Mouse (Mus musculus): ENCODE results near the gene Mapkap1. TPM values are rescaled to one million over a fixed set of nuclear protein-coding genes. Genes with fewer than 3 reads are reported as not detected.

Mapkap1 gene
- 10 to 100 TPM; 66.4 to 75.9 TPM for total RNA-seq (2021)

DNA sequence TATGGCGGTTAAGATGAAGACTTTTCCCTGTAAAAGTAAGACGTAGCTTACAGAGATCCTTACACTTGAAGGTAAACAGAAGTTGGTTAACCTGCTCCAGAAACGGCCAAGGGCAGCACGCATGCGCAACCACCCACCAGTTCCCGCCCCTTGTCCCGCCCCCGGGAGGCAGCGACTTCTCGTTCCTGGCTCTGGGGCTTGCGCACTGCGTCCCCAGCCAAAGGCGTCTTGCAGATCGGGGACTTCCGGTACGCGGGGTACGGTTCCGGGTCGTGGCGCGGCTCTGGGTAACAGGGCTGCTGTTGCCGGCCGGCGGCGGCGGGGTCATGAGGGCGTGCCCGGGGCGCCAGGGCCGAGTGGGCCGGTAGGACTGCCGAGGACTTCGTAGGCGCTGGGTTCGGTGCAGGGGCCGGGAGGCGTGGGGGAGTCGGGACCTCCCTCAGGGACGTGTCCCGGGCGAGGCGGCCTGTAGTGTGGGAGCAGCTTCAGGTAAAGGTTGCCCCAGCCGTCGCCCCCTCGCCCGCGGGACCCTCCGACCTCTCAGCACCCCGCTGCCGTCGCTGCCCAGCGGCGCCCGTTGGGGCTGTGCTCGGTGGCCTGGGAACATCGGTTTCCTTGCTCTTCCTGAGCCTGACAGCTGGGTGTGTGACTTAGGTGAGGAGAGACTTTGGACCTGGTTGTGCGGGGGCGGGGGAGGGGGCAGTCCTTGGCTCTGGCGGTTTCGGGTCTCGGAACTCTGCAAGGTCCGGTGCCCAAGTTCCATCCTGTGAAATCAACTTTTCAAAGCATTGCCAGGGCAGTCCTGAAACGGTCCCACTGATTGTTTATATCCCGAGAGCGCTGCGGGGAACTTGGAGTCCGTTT, at the start of gene Mapkap1:
TSS of gene Mapkap1 (plus strand) at position 171 of the 864 bp plus-strand sequence.
- intact Hi-C loops (cut with DNase I), result no loop called here
- peak; percentile 95 to 98 for DNase-seq (ENCODE audit: extremely low spot score in 1 of 2, low spot score in 2 of 2)

DNA sequence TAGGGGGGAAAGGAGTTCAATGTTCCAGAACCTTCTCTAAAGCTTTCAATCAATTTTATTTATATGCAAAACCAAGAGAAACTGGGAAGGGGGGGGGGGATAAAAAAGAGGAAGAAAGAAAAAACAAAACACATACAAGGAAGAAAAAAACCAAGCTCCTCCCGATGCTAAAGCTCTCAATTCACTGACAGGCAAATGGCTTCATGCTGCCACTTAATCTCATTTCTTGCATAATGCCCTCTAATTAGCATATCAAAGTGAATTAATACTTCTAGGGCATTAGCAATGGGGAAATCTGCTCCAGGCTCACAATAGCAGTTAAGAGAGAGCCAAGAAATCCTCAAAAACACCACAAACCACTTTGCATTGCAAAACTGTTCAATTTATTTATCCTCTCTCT, 42.9 kb upstream of the Mapkap1 start:
- intact Hi-C loops (cut with DNase I), result loop anchor here (10.0 kb wide), 1 partner anchor 109 kb away; no protein-coding TSS in a partner anchor
- DNase-seq (ENCODE audit: extremely low spot score in 1 of 2, low spot score in 2 of 2), result no peak

DNA sequence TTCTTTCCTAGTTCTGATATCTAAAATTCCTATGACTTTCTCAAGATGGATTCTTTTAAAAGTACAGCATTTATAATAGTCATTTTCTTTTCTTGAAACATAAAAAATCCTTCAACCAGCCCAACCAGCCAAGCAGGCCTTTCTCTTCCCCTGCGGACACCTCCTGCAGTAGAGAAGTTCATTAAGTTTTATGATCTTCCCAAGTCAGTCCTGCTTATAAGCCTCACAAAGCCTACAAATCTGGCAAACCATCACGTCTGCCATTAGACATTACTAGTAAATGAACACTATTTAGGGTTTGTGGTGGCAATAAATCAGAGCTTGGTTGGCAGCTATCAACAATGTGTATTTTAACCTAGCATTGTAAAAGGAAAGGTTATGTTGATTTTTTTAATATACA, 39.5 kb upstream of the Mapkap1 start:
- intact Hi-C loops (cut with DNase I), result loop anchor here (10.0 kb wide), 1 partner anchor 112 kb away; no protein-coding TSS in a partner anchor
- DNase-seq (ENCODE audit: extremely low spot score in 1 of 2, low spot score in 2 of 2), result no peak

DNA sequence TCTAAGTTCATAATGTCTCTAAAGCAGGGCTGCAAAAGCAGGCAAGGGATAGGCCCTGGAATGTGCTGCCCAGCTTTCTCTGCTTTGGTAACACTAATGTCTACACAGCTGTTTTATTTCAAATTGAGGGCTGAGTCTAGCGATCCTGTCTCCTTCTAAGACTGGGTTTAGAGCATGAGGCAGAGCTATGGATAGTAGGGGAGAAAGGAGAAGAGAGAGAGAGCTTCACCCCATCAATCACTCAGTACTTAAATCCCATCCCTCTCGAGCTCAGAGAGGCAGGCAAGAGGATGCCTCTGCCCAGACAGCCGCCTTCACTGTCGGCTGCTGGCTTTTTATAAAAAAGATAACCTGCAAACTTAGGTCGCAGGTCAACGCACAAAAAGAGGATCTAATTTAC, 38.2 kb upstream of the Mapkap1 start:
- DNase-seq (ENCODE audit: extremely low spot score in 1 of 2, low spot score in 2 of 2), result no peak
- intact Hi-C loops (cut with DNase I), result loop anchor here (10.0 kb wide), 1 partner anchor 114 kb away; no protein-coding TSS in a partner anchor

DNA sequence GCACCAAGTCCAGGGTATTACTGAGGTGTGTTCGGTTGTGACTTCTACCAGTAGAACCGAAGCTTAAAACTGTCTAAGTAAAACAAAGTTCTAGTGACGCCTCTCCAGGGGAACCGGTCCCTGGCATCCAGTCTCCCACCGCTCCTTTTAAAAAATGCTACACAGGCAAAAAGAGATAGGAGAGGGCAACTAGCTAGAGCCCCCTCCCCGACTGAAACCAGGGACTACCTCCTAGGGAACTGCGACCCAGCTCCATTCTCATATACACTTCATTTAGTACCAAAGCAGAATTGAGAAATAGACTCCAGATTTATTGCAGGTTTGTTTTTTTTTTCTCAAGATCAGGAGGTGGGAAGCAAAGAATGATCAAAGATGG, 36.2 kb upstream of the Mapkap1 start:
- intact Hi-C loops (cut with DNase I), result loop anchor here (10.0 kb wide), 2 partner anchors 264 to 396 kb away; no protein-coding TSS in a partner anchor
- DNase-seq (ENCODE audit: extremely low spot score in 1 of 2, low spot score in 2 of 2), result no peak

DNA sequence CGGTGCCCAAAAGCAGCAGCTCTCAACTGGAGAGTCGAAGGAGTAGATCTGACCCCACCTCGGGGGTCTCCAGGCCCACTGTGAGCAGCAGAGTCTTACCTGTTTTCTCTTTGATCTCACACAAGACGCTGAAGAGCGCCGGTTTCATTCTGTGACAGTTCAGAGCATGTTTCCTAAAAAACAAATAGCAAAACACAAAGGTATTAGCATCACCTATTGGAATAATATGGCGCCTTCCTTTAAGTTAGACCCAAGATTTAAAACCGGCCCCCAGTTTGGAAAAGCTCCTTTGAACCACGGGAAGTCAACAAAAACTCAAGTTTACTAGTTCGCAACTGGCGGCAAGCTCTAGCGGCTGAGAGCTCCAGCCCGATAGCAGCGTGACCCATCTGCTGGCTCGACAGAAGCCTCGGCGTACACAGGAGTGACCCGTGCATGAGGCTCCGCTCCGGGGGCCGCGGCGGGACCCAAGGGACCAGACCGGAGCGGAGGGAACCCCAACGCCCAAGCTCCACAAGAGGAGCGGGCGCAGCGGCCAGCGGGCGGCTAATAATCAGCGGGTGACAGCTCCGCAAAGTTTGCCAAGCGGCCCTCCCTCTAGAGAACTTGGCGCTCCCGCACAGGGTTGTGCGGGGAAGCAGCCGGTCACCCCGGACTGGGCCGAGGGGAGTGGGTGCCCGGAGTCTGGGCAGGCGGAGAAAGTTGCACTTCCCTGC, 35.7 kb upstream of the Mapkap1 start:
- intact Hi-C loops (cut with DNase I), result loop anchor here (10.0 kb wide), 2 partner anchors 264 to 396 kb away; no protein-coding TSS in a partner anchor
- DNase-seq (ENCODE audit: extremely low spot score in 1 of 2, low spot score in 2 of 2), result peak in 1 of 2 experiments; percentile 56

DNA sequence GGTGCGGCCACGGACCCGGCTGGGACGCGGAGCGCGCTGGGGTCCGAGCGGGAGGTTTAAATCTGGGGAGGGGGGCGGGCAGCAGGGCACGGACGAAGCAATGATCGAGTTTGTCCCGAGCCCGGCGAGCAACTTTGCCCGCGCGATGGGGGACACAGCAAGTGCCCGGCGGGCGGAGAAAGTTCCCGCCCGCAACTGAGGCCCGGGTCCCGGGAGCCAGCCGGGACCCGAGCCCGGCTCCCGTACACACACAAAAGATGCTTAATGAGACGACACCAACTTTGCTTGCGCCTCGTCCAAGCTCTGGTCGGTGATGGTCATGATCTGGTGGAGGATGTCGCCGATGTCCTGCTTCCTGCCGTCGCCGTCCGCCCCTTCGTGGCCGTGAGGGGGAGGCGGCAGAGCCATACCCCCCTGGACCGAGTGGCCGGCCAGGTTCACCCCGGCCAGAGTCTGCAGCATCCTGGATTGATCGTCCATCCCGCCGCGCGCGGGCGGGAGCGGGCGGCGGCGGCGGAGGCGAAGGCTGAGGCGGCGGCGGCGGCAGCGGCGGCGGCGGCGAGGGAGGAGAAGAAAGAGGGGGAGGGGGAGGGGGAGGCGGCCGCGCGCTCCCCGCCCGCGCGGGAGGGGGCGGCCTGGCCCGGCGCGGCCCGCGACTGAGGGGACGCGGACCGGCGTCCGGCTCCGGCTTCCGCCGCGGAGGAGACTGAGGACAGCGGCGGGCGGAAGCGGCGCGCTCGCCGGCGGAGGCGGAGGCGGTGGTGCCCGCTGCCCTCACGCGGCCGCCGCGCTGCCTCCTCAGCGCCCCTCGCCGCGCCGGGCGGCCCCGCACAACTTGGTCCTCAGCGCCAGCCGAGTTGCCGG, 34.9 kb upstream of the Mapkap1 start:
- intact Hi-C loops (cut with DNase I), result loop anchor here (10.0 kb wide), 2 partner anchors 263 to 397 kb away; no protein-coding TSS in a partner anchor
- DNase-seq (ENCODE audit: extremely low spot score in 1 of 2, low spot score in 2 of 2), result peak in 1 of 2 experiments; percentile 70

DNA sequence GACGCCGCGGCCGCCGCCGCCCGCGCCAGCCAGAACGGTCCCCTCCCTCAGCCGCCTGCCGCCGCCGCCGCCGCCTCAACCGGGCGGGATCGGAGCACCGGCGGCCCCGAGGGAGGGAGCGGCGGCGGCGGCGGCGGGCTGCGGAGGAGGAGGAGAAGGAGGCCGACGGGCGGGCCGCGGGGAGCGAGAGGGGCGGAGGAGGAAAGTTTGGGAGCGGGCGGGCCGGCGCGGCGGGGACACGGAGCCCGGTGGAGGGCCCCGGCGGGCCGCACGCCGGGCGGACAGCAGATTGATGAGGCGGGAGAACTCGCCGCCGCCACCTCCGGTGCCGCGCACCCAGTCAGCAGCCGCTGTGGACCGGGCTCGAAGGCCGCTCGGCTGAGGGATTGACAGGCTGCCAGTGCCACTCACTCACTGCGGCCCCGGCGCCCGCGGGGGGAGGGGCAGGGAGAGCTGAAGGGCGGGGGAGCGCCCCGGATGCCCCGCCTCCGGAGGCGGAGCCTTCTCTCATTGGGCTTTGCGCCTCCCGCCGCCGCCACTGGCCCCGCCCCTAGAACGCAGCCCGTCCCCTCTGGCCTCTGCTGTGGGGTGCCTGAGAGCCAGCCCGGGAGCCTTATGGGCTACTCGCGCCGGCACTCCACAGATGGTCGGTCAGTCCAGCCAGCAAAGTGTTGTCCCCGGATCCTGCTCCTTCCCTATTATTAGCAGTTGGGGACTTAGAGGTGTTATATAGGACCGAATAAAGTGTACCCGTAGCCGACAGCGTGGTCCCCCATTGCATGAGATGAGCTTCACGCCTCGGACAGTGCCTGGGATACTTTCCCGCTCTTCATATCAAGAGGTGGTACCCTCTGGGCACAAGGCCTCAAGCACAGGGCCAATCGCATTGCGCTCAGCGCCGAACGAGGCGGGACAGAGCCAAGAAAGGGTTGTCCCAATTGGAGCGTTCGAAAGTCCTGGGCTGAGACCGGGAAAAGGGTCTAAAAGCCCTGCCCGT, 34.0 kb upstream of the Mapkap1 start, which contains the start of gene Pbx3:
TSS of gene Pbx3 (minus strand) at position 838 of the 997 bp plus-strand sequence.
- DNase-seq (ENCODE audit: extremely low spot score in 1 of 2, low spot score in 2 of 2), result peak; percentile 86 to 95
- intact Hi-C loops (cut with DNase I), result loop anchor here (10.0 kb wide), 2 partner anchors 262 to 398 kb away; no protein-coding TSS in a partner anchor

DNA sequence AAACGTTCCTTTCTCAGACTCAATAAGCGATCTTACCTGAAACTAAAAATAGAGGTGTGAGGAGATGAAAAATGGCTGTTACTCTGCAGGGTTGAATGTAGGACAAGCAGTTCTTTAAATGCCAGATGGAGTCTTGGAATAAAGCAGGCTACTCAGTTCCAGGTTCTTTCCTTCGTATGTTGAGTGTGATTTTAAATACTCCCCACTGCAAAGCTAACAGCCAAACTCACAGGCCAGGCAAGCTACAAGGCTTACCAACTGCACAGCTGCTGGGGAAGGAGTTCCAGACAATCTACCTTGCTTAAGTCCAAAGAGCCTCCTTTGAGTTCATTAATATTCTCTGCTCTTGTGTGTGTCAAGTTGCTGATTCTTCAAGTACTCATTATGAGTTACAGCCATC, 32.7 kb upstream of the Mapkap1 start:
- intact Hi-C loops (cut with DNase I), result loop anchor here (10.0 kb wide), 2 partner anchors 261 to 399 kb away; no protein-coding TSS in a partner anchor
- DNase-seq (ENCODE audit: extremely low spot score in 1 of 2, low spot score in 2 of 2), result no peak

DNA sequence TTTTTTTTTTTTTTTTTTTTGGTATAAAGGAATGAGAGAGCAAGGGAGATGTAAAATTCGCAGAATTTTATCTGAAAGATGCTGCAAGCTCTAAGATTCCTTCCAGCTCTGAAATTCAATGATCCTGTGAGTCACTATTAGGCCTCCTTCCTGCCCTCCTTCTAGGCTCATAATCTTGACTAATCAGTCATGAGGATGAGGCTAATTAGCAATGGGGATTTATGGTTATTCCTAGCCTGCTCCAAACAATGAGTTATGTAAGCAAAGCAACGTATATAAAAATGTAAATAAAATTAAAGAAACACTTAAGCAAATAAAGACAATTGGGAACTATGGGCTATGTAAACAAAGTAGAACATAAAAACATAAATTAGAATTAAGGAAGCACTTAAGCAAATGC, 32.2 kb upstream of the Mapkap1 start:
- no peak for DNase-seq (ENCODE audit: extremely low spot score in 1 of 2, low spot score in 2 of 2)
- intact Hi-C loops (cut with DNase I), result loop anchor here (10.0 kb wide), 2 partner anchors 260 to 400 kb away; no protein-coding TSS in a partner anchor

DNA sequence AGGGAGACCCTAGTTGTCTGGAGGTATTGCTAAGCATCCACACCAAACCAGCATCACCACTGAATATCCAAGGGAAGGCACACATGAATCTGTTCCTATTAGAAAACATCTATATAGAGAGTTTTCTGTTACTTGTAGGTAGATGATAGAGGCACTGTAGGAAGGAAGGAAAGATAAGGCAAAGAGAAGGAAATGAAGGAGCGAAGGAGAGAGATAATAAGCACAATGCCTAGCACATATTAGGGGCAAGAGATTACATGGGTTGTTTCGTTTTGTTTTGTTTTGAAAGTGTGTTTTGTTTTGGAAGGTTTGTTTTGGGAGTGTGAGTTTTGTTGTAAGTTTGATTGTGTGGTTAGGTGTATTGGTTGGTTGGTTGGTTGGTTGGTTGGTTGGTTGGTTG, 27.6 kb upstream of the Mapkap1 start:
- intact Hi-C loops (cut with DNase I), result loop anchor here (10.0 kb wide), 2 partner anchors 256 to 404 kb away; no protein-coding TSS in a partner anchor
- no peak for DNase-seq (ENCODE audit: extremely low spot score in 1 of 2, low spot score in 2 of 2)

DNA sequence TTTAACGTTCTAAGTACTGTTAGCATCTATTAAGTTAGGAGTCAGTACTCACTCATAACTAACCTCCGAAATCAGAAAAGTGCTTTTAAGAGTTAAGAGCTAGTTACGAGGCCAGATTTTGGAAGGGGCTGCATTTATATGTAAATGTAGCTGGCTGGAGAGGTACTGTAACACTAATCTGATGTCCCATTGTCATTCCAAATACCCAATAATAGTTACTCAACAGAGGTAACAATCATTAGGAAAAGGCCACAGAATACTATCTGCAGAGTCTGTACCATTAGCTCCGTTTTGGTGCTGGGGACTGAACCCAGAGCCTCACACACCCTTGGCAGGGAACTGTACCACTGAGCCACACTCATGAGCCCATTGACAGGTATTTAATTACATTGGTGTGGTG, 7.0 kb upstream of the Mapkap1 start:
- intact Hi-C loops (cut with DNase I), result no loop called here
- no peak for DNase-seq (ENCODE audit: extremely low spot score in 1 of 2, low spot score in 2 of 2)

DNA sequence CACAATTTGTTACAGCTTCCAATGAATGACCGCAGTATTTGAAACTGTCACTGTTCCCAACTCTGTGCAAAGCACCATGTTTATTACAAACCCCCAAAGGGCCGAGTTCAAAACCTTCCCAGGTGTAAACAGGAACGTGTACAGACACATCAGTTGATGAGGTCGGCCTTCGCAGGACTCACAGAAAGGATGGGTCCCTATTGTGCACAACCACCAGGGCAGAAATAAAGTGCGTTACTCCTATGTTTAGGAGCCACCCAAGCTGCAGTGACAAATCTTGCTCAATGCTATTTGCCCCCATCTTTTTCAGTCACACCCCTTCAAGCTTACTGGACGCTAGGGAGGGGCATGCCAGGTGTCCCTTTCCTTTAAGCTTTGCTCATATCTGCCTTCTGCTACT, 1.0 kb downstream of the Mapkap1 start:
- DNase-seq (ENCODE audit: extremely low spot score in 1 of 2, low spot score in 2 of 2), result no peak
- intact Hi-C loops (cut with DNase I), result no loop called here

DNA sequence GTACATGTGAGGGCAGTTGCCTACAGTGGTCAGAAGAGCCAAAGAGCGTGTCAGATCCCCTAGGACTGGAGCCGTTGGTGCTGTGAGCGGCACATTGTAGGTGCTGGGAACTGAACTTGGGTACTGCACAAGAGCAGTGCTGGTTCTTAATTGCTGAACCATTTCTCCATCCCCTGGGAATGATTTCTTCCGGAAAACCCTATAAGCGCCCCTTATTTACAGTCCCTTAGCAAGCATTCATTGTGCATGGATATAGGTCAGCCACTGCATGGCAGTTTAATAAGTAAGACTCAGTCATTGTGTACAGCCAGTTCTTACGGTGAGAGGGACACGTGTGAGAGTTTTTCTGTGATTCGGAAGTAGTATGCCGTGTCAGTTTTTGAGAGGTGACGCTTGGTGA, 1.8 kb downstream of the Mapkap1 start:
- intact Hi-C loops (cut with DNase I), result no loop called here
- no peak for DNase-seq (ENCODE audit: extremely low spot score in 1 of 2, low spot score in 2 of 2)

DNA sequence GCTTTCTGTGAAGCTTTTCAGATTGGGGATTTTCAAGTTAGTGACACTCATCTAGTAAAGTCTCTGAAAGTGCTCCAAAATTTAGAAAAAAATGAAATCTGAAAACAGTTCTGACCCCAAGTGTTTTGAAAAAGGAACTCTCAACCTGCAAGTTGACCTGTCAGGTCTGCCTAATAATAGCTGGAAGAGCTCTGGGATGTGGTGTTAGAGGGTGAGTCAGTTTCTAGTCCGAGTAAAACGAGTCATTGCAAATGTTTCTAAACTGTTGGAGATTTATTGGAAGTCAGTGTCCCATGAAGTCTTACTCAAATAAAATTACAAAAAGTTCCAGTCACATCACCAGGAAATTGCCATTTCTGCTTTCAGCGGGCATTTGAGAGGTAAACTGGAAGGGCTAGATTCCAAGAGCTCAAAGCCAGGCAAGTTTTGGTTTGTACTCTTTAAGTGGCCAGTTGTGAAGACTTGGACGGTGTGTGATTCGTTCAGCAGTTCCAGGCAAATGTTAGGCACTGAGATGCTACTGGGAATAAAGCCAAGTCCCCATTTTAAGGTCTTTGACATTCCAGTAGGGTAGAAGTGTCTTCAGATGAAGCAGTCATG, 3.3 kb downstream of the Mapkap1 start:
- intact Hi-C loops (cut with DNase I), result no loop called here
- no peak for DNase-seq (ENCODE audit: extremely low spot score in 1 of 2, low spot score in 2 of 2)

DNA sequence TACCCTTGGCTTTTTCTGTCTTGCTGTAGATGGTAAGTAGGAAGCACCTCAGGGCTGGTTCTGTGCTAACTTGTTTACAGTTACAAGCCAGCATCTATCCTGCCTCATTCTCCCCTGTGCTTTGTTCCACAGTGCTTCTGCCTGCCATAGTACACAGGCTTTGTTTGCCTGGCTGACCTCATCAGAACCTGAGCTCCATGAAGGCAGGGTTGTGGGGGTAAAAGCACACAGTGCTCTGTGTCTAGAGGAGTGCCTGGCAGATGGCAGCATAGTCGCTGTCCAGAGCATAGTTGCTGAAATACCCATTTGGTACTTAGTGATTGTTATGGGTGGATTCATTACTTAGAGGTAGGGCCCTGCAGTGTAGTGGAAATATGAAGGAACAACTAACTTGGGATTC, 13.7 kb downstream of the Mapkap1 start:
- intact Hi-C loops (cut with DNase I), result no loop called here
- DNase-seq (ENCODE audit: extremely low spot score in 1 of 2, low spot score in 2 of 2), result no peak

DNA sequence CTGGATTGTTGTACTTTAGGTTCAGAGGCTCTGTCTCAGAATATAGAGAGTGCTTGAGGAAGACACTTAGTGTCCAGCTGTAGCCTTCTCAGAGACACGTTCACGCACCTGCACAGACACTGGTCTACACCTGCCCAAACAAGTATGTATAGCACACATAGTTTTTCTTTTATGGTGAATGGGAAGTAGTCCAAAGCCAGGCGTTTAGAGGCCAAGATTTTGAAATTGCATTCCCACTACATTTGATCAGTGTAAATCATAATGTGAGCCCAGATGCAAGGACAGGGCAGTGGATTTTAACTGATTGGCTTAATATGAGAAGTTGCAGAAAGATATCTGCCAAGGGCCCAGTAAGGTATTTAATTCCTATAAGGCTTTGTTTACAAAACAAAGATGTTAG, 17.6 kb downstream of the Mapkap1 start:
- no peak for DNase-seq (ENCODE audit: extremely low spot score in 1 of 2, low spot score in 2 of 2)
- intact Hi-C loops (cut with DNase I), result no loop called here

All from left cerebral cortex, postnatal 10 days (tissue).